Mouse (Mus musculus) liver, embryonic 16.5 days (tissue): ENCODE results near the gene Heyl. TPM values are rescaled to one million over a fixed set of nuclear protein-coding genes. Genes with fewer than 3 reads are reported as not detected.

Source experiments
- ATAC-seq: fragments of 200-750 bp; cut with Nextera tagmentation; 2 replicates; pipeline ENCODE4 v1.8.0; 2017; ENCODE audit warnings: low read depth, mild to moderate bottlenecking, moderate number of reproducible peaks, moderate library complexity
- H3K27ac ChIP-seq: fragments of 300-500 bp; sonication (generic); 2 replicates; pipeline ENCODE4 v1.5.1; 2014; ENCODE audit warnings: mild to moderate bottlenecking, low read length
- H3K27me3 ChIP-seq: fragments of 300-500 bp; sonication (generic); 2 replicates; pipeline ENCODE4 v1.6.1; 2014; ENCODE audit warnings: low read depth, low read length, mixed read lengths; ENCODE audit not compliant: control insufficient read depth, insufficient read depth
- H3K36me3 ChIP-seq: fragments of 300-500 bp; sonication (generic); 2 replicates; pipeline ENCODE4 v1.6.1; 2014; ENCODE audit warnings: mild to moderate bottlenecking; ENCODE audit not compliant: control insufficient read depth, insufficient read depth
- H3K4me1 ChIP-seq: fragments of 300-500 bp; sonication (generic); 2 replicates; pipeline ENCODE4 v1.6.1; 2014; ENCODE audit warnings: low read depth, low read length, mixed read lengths; ENCODE audit not compliant: control insufficient read depth
- H3K4me2 ChIP-seq: fragments of 300-500 bp; sonication (generic); 2 replicates; pipeline ENCODE4 v1.6.1; 2014; ENCODE audit warnings: low read depth, low read length, mixed read lengths
- H3K4me3 ChIP-seq: fragments of 300-500 bp; sonication (generic); 2 replicates; pipeline ENCODE4 v1.5.1; 2014; ENCODE audit warnings: low read depth, mild to moderate bottlenecking, low read length
- H3K9ac ChIP-seq: fragments of 300-500 bp; sonication (generic); 2 replicates; pipeline ENCODE4 v1.6.1; 2014; ENCODE audit warnings: low read depth, low read length
- H3K9me3 ChIP-seq: fragments of 300-500 bp; sonication (generic); replicated peaks from 2 replicates; pipeline ENCODE4 v1.6.1; 2016; ENCODE audit warnings: low read length; ENCODE audit not compliant: control insufficient read depth
- WGBS: fragments of 180-500 bp; shearing (Covaris S2); extraction: QIAGEN DNeasy Blood & Tissue Kit; methylation state at CpG from one replicate; pipeline ENCODE4 v1.1.7; 2014; ENCODE audit not compliant: insufficient replicate concordance; 5-methylcytosine and 5-hydroxymethylcytosine counted together
- polyA plus RNA-seq: library from polyadenylated mRNA; unstranded; fragments of >200 nt; fragmentation: Nextera tagmentation; extraction: Ambion mirVana; gene quantifications from 2 replicates; pipeline ENCODE4 v1.2.1, GENCODE M21; 2015

Gene Heyl
- polyA plus RNA-seq: 1.1 and 1.2 TPM in 2 replicates

DNA sequence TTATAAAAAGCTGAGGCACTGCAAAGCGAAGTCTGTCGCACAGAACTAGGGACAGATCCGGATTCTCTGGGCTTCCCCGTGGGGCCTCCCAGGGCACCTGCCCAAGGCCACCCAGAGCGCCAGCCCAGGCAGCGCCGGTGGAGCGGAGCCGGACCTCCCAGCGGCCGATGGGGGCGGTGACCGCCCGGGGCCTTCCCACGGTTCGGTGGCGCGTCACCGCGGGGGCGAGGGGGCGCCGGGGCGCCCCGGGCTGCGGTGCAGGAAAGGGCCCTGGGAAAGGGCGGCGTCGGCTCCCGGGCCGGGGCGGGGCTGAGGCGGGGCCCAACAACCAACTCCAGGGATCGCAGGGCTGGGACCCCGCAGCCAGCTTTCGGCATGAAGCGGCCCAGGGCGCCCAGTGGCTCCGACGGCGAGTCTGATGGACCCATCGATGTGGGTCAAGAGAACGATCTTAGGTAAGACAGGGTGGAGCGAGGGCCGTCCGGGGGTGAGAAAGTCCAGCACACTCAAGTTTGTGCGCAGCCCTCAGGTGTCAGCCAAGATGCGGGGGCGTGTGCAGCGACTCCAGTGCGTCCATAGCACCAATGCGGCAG, at the start of gene Heyl:
Heyl (plus strand) TSS at position 65 of the 593 bp plus-strand sequence.
- Histone ChIP-seq H3K27ac (no peak within 1 kb of the TSS), H3K9me3 (no peaks in the 10 kb centered on the region), H3K4me3 (peak within 1 kb of the TSS; percentile 50), H3K36me3 (no peaks in the 10 kb centered on the region), H3K27me3 (peaks cover 36% of the 10 kb centered on the region), H3K4me2 (peak within 1 kb of the TSS; percentile 61), H3K9ac (peak within 1 kb of the TSS; percentile 32; the same call in 1 of the 2 replicates), H3K4me1 (no peaks in the 10 kb centered on the region)
- peak; percentile 64 for ATAC-seq
- WGBS: 4% methylated on average over 52 of the region's 52 CpGs

DNA sequence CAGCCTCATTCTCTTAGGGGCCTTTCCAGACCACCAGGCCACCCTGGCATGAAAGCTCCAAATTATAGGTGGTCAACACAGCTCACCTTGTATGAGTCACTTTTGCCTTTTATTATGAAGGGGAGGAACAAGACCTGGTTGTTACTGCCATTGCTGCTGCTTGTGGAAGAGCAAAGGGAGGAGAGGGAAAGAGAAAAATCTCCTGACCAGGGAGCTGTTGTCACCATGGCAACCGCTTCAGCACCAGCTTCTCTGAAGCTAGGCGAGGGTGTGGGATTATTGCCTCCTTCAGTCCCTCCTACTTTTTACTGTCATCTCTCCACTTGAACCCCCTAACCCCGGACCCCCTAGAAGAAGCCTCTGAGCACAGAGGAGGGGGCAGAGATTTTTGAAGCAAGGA, 48.5 kb upstream of the Heyl start:
- Histone ChIP-seq H3K9me3 (no peaks in the 10 kb centered on the region), H3K4me3 (no peak overlapping the region), H3K27ac (no peak overlapping the region), H3K4me1 (no peaks in the 10 kb centered on the region), H3K9ac (no peak overlapping the region), H3K4me2 (no peak overlapping the region), H3K27me3 (peaks cover 55% of the 10 kb centered on the region), H3K36me3 (no peaks in the 10 kb centered on the region)
- 28% methylated on average over 3 of the region's 3 CpGs for WGBS
- no peak for ATAC-seq

DNA sequence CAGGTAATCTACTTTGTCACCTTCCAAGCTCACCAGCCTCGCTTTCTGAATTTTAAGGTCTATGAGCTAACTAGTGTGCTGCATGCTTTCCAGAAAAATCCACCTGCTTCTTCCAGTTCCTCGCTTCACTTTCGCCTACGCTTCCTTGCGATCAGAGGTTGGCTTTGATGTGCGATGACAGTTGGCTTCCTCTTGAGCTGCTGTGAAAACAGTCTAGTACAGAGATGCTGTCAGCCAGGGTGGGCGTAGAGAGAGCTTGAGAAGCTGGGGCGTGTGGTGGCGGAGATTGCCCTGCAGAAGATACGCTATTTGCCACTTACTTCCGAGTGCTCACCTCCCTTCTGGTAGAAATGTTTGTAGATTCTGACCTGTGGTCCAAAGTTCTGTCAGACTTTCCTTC, 41.0 kb upstream of the Heyl start:
- Histone ChIP-seq H3K36me3 (no peaks in the 10 kb centered on the region), H3K27me3 (peaks cover 3% of the 10 kb centered on the region; the same call in 1 of the 2 replicates), H3K27ac (no peak overlapping the region), H3K9me3 (no peaks in the 10 kb centered on the region), H3K9ac (no peak overlapping the region), H3K4me2 (no peak overlapping the region), H3K4me3 (no peak overlapping the region), H3K4me1 (no peaks in the 10 kb centered on the region)
- no peak for ATAC-seq
- WGBS: 73% methylated on average over 11 of the region's 11 CpGs

DNA sequence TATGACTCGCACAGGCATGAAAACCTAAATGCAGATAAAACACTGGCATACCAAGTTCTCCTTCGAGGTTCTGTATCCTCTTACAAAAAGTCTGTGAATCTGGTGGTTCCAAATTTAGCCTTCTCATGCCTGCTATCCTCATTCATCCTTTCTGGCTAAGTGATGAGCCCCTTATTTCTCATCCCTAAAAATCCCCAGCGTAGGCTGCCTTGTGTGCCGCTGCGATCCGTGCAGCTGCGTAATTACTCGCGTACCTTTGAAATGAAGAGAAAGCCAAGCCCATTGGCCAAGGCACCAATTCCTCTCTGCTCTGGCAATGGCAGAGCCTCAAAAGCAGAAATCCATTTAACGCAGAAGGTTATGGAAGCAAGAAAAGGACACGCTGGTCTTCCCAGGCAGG, 39.6 kb upstream of the Heyl start:
- 78% methylated on average over 11 of the region's 11 CpGs for WGBS

DNA sequence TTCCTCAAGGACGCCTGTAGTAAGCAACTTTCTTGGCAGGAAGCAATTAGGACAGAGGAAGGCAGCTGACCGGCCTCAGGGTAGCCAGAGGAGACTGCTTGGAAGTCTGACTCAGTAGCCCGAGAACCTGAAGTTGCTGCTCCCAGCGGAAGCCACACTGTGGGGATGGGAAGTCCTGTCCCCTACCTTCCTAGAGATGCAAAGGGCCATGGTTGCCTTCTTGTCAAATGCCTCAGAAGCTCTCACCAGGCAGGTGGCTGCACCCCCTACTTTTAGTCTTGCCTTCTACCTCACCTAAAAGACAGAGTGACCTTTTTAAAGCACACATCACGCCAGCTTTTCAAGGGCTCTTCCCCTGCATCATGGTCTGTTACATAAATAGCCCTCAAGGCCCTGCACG, 36.7 kb upstream of the Heyl start:
- Histone ChIP-seq H3K9ac (no peak overlapping the region), H3K9me3 (no peaks in the 10 kb centered on the region), H3K4me1 (no peaks in the 10 kb centered on the region; the same call in 1 of the 2 replicates), H3K4me3 (no peak overlapping the region), H3K27ac (no peak overlapping the region), H3K4me2 (no peak overlapping the region), H3K36me3 (no peaks in the 10 kb centered on the region), H3K27me3 (peaks cover 21% of the 10 kb centered on the region)
- 25% methylated on average over 6 of the region's 6 CpGs for WGBS
- ATAC-seq: no peak

More for the DNA sequence above, 39.6 kb upstream of the Heyl start:
- Histone ChIP-seq H3K4me3 (no peak overlapping the region), H3K4me2 (no peak overlapping the region), H3K4me1 (no peaks in the 10 kb centered on the region), H3K36me3 (no peaks in the 10 kb centered on the region), H3K27ac (no peak overlapping the region), H3K9me3 (no peaks in the 10 kb centered on the region), H3K27me3 (peaks cover 3% of the 10 kb centered on the region; the same call in 1 of the 2 replicates), H3K9ac (no peak overlapping the region)
- ATAC-seq: no peak

DNA sequence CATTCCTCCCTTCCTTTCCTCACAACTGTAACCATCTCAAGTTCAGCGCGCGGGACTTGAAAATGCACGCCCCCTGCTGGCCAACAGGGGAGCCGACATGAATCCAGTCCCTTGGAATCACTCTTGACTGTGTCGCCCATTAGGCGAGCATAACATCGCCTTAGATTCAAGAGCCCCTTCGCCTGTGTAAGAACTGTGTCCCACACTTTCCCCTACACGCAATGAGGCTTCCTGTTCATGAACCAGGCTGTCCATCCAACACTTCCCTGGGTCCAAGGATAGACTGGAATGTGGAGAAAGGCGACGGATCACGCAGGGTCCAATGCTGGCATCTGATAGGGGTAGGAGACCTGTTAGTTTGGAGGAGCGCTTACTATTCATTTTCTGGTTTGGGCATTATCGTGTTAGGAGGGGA, 32.6 kb upstream of the Heyl start:
- Histone ChIP-seq H3K9me3 (no peaks in the 10 kb centered on the region), H3K4me3 (no peak overlapping the region), H3K27ac (no peak overlapping the region), H3K9ac (no peak overlapping the region), H3K36me3 (no peaks in the 10 kb centered on the region), H3K4me1 (no peaks in the 10 kb centered on the region; the same call in 1 of the 2 replicates), H3K27me3 (peaks cover 32% of the 10 kb centered on the region), H3K4me2 (peak overlapping the region; percentile 51; the same call in 1 of the 2 replicates)
- WGBS: 3% methylated on average over 15 of the region's 15 CpGs
- ATAC-seq: no peak

DNA sequence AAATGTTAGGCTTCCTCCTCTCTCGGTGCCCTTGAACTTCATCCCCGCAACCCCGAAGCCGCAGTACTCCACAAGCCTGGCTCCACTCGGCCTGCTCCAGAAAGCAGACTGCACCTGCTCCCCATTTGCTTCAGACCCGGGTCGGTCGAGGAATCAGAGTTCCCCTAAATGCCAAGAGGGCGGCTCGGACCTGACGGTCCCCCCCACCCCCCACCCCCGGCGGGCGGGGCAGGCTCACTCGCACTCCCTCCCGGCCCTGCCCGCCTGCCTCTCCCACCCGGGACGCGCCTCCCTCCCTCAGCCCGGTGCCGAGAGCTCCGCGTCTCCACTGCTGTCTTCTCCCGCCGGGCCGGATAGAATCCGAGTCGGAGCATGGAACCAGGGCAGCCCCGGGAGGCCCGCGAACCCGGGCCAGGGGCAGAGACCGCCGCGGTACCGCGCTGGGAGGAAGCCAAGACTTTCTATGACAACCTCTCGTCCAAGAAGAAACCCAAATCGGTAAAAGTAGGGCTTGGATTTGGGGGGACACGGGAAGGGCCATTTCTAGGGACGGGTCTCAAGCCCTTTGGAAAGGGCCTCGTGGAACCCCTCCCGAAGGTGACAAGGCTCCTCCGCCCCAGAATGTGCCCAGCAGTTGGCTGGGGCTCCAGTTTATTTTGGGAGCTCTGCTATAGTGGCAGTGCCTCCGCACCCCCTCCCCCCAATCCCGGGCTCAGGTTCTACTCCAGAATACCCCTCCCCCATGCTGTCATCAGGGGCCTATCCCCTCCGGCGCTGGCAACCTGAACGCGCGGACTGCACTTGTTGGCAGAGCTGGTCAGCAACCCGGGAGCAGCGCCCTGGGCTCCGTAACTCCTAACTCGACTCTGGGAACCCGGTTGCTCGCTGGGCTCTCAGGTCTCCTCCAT, 31.9 kb upstream of the Heyl start, which contains the start of gene Nt5c1a:
Nt5c1a (plus strand) TSS at position 319 of the 908 bp plus-strand sequence.
- H3K27ac ChIP-seq: no peak within 1 kb of the TSS
- no peaks in the 10 kb centered on the region for H3K36me3 ChIP-seq
- peaks cover 32% of the 10 kb centered on the region for H3K27me3 ChIP-seq
- peak within 1 kb of the TSS; percentile 28 for H3K4me3 ChIP-seq
- H3K4me2 ChIP-seq: peak within 1 kb of the TSS; percentile 51
- ATAC-seq: no peak
- 2% methylated on average over 58 of the region's 58 CpGs for WGBS
- H3K9me3 ChIP-seq: no peaks in the 10 kb centered on the region
- no peaks in the 10 kb centered on the region; the same call in 1 of the 2 replicates for H3K4me1 ChIP-seq
- H3K9ac ChIP-seq: no peak within 1 kb of the TSS

DNA sequence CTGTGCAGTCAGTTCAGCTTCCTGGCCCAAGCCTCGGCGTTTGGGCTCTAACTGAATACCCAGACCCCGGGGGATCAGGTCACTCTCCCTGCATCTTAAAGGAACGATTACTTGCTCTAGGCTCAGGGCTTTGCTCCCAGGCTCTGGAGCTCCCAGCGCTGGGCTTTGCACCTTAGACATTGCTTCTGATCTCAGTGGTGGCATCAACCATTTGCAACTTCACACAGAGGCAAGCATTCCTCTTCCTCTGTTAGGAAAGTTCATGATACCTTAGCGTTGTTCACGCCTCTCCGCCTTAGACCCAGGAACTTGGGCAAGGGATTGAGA, 31.3 kb upstream of the Heyl start:
- no peak for ATAC-seq
- Histone ChIP-seq H3K27me3 (peaks cover 32% of the 10 kb centered on the region), H3K36me3 (no peaks in the 10 kb centered on the region), H3K4me2 (no peak overlapping the region), H3K9ac (no peak overlapping the region), H3K9me3 (no peaks in the 10 kb centered on the region), H3K4me3 (no peak overlapping the region), H3K27ac (no peak overlapping the region), H3K4me1 (no peaks in the 10 kb centered on the region; the same call in 1 of the 2 replicates)
- 18% methylated on average over 8 of the region's 8 CpGs for WGBS

DNA sequence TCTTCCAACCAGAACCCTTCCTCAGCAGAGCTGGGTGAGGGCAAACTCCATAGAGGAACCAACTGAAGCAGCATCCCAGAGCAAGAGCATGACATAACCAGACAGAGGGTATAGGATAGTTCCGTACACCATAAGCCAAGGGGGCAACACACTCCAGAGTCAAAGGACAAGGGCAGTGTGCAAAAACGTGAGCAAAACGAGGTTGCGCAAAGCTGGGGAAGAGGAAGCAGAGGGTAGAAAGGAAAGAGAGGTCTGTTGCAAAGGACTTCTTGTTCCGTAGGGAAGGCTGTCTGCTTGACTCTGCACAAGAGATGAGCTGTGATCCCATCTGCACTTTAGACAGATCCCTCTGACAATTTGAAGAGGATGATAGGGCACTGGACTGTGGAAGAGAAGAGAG, 26.0 kb upstream of the Heyl start:
- WGBS: 27% methylated on average over 5 of the region's 5 CpGs
- H3K27me3 ChIP-seq: peaks cover 7% of the 10 kb centered on the region
- H3K4me2 ChIP-seq: no peak overlapping the region
- no peak for ATAC-seq
- no peak overlapping the region for H3K27ac ChIP-seq
- no peak overlapping the region for H3K4me3 ChIP-seq
- H3K4me1 ChIP-seq: no peaks in the 10 kb centered on the region
- H3K36me3 ChIP-seq: no peaks in the 10 kb centered on the region
- H3K9ac ChIP-seq: no peak overlapping the region
- H3K9me3 ChIP-seq: no peaks in the 10 kb centered on the region
